23 mouse cellular contexts compared by ENCODE assay signal in the genomic region with DNA sequence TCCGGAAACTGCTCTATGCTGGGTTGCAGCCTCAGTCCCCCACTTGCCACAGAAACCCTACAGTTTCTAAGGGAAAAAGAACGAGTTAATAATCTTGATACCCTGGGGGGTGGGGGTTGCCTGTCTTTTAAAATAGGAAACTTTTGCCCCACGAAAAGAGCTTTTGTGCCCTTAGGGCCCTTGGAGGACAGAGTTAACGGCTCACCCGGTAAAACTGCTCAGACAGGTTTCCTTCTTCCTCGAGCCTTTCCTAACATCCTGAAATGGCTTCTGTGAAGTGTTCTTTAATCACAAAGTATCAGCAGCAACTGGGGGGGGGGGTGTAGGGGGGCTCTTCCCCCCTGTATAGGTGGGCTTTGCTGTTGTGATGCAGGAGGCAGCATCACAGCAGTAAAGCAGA. TPM values are rescaled to one million over a fixed set of nuclear protein-coding genes. Genes with fewer than 3 reads are reported as not detected.
DNase-seq lines count a peak whose midpoint lies in the region; ATAC-seq and TF ChIP-seq lines count a peak whose summit lies in the region.
"Had no signal": no experiment of that assay in that cellular context is flagged by ENCODE, and none has a peak within 500 bp of the region (broad histone marks: within the 10 kb centered on the region; RNA-seq: fewer than 3 reads in every experiment).

No protein-coding gene starts in this region.

- H3K27ac ChIP-seq in kidney, embryonic 15.5 days: peak overlapping the region; percentile 81
- no peak overlapping the region for H3K27ac ChIP-seq in testis, adult 2 months (ENCODE audit: control insufficient read depth, insufficient read depth, low read depth, low read length)
- H3K27ac ChIP-seq in embryonic facial prominence, embryonic 14.5 days (replicated peaks; ENCODE audit: low read depth, low read length): no peak overlapping the region
- peak overlapping the region; percentile 49; the same call in 1 of the 2 replicates for H3K27ac ChIP-seq in stomach, embryonic 15.5 days
- H3K27ac ChIP-seq: gastrocnemius, adult 2 months; hindbrain, embryonic 15.5 days; limb, embryonic 15.5 days; neural tube, embryonic 13.5 days had no signal

- intact Hi-C loops in heart, postnatal 14 days (cut with DNase I): no loop called here
- intact Hi-C loops in left cerebral cortex, postnatal 4 days (cut with DNase I): no loop called here

- TF ChIP-seq POLR2A in testis, adult 2 months (IDR thresholded peaks at IDR 0.05; ENCODE audit: control insufficient read depth, low read depth, low read length): no peak

- no peak overlapping the region for H3K9ac ChIP-seq in kidney, embryonic 15.5 days
- H3K9ac ChIP-seq in embryonic facial prominence, embryonic 14.5 days (ENCODE audit: low read depth, low read length): no peak overlapping the region
- H3K9ac ChIP-seq in stomach, embryonic 15.5 days: no peak overlapping the region
- H3K9ac ChIP-seq: heart, embryonic 12.5 days; hindbrain, embryonic 15.5 days; limb, embryonic 15.5 days; liver, postnatal 0 days; neural tube, embryonic 13.5 days had no signal

- H3K36me3 ChIP-seq in kidney, embryonic 15.5 days: peaks cover 11% of the 10 kb centered on the region
- H3K36me3 ChIP-seq in testis, adult 2 months (ENCODE audit: control insufficient read depth, insufficient read depth, low read length): no peaks in the 10 kb centered on the region
- peaks cover 9% of the 10 kb centered on the region for H3K36me3 ChIP-seq in embryonic facial prominence, embryonic 14.5 days (ENCODE audit: control insufficient read depth, insufficient read depth, low read length)
- H3K36me3 ChIP-seq in stomach, embryonic 15.5 days: 0 out of 2 replicates have a peak, but pooled peaks cover 3% of the 10 kb centered on the region

- H3K4me3 ChIP-seq in kidney, embryonic 15.5 days (replicated peaks): no peak overlapping the region
- peak overlapping the region; percentile 11 for H3K4me3 ChIP-seq in testis, adult 2 months (ENCODE audit: control insufficient read depth, low read depth, low read length)
- H3K4me3 ChIP-seq in embryonic facial prominence, embryonic 14.5 days (ENCODE audit: low read depth, low read length): no peak overlapping the region
- H3K4me3 ChIP-seq in stomach, embryonic 15.5 days (replicated peaks): no peak overlapping the region
- H3K4me3 ChIP-seq: gastrocnemius, adult 2 months; heart, embryonic 12.5 days; hindbrain, embryonic 15.5 days; limb, embryonic 15.5 days; neural tube, embryonic 13.5 days had no signal

- H3K9me3 ChIP-seq in kidney, embryonic 15.5 days (replicated peaks): no peaks in the 10 kb centered on the region
- H3K9me3 ChIP-seq in embryonic facial prominence, embryonic 14.5 days (ENCODE audit: control insufficient read depth, low read length): no peaks in the 10 kb centered on the region
- H3K9me3 ChIP-seq in stomach, embryonic 15.5 days: no peaks in the 10 kb centered on the region
- H3K9me3 ChIP-seq: heart, embryonic 12.5 days; hindbrain, embryonic 15.5 days; limb, embryonic 15.5 days; neural tube, embryonic 13.5 days had no signal

- TF ChIP-seq CTCF in testis, adult 2 months (IDR thresholded peaks at IDR 0.05; ENCODE audit: control insufficient read depth, insufficient read depth, insufficient replicate concordance, low read depth, low read length): no peak

- no peaks in the 10 kb centered on the region for H3K27me3 ChIP-seq in kidney, embryonic 15.5 days
- no peaks in the 10 kb centered on the region for H3K27me3 ChIP-seq in testis, adult 2 months (ENCODE audit: control insufficient read depth, insufficient read depth, low read length)
- H3K27me3 ChIP-seq in embryonic facial prominence, embryonic 14.5 days (replicated peaks; ENCODE audit: control insufficient read depth, insufficient read depth, low read length): no peaks in the 10 kb centered on the region
- H3K27me3 ChIP-seq in stomach, embryonic 15.5 days (replicated peaks): no peaks in the 10 kb centered on the region
- H3K27me3 ChIP-seq: heart, embryonic 12.5 days; hindbrain, embryonic 15.5 days; limb, embryonic 15.5 days; neural tube, embryonic 13.5 days had no signal

- 51% methylated on average over 6 of the region's 6 CpGs for WGBS in kidney, embryonic 15.5 days
- WGBS in embryonic facial prominence, embryonic 14.5 days: 26% methylated on average over 6 of the region's 6 CpGs
- 47% methylated on average over 6 of the region's 6 CpGs for WGBS in stomach, embryonic 15.5 days

- peaks cover 29% of the 10 kb centered on the region for H3K4me1 ChIP-seq in kidney, embryonic 15.5 days
- H3K4me1 ChIP-seq in testis, adult 2 months (ENCODE audit: control insufficient read depth, insufficient read depth, low read length): no peaks in the 10 kb centered on the region
- H3K4me1 ChIP-seq in embryonic facial prominence, embryonic 14.5 days (ENCODE audit: control insufficient read depth, insufficient read depth, low read length): no peaks in the 10 kb centered on the region
- H3K4me1 ChIP-seq in stomach, embryonic 15.5 days: no peaks in the 10 kb centered on the region
- H3K4me1 ChIP-seq: hindbrain, embryonic 15.5 days; limb, embryonic 15.5 days; neural tube, embryonic 13.5 days had no signal

- no peak for ATAC-seq in kidney, embryonic 15.5 days (replicated peaks; ENCODE audit: low FRiP score)
- peak; percentile 44 for ATAC-seq in embryonic facial prominence, embryonic 14.5 days (ENCODE audit: low read depth)
- no peak for ATAC-seq in stomach, embryonic 15.5 days (ENCODE audit: insufficient read depth, low FRiP score, low read depth)
- ATAC-seq: forebrain, embryonic 16.5 days; liver, postnatal 0 days had no signal

- no peak overlapping the region for H3K4me2 ChIP-seq in kidney, embryonic 15.5 days
- no peak overlapping the region for H3K4me2 ChIP-seq in embryonic facial prominence, embryonic 14.5 days (ENCODE audit: low read depth, low read length)
- no peak overlapping the region for H3K4me2 ChIP-seq in stomach, embryonic 15.5 days
- H3K4me2 ChIP-seq: heart, embryonic 12.5 days; hindbrain, embryonic 15.5 days; limb, embryonic 15.5 days; midbrain, embryonic 11.5 days; neural tube, embryonic 13.5 days had no signal

- no peak for DNase-seq in kidney, adult 18-20 months
- no peak for DNase-seq in testis, postnatal 10 days (ENCODE audit: low spot score)
- DNase-seq in embryonic facial prominence, embryonic 14.5 days (ENCODE audit: low spot score): peak; percentile 72
- no peak for DNase-seq in heart, postnatal 14 days
- no peak for DNase-seq in left cerebral cortex, postnatal 4 days
- DNase-seq: B cell, adult 2 months; cerebellum, adult 9-11 months; gastrocnemius, adult 2 months; heart, postnatal 36 days; kidney, adult 9 months; layer of hippocampus, adult 9-11 months; liver, postnatal 0 days; right cerebral cortex, postnatal 14 days; thymus, adult 18-20 months had no signal

RNA-seq across cellular contexts. Expression of gene Wee1, which starts 21.0 kb away (rescaled TPM):
- 25.1 and 26.6 TPM in 2 replicates for polyA plus RNA-seq in kidney, embryonic 15.5 days (2015; fragmentation: Nextera tagmentation; extraction: Ambion mirVana)
- polyA plus RNA-seq in testis, adult 2 months (2012; rRNA removed): 14.3 and 15.1 TPM in 2 replicates
- 23.6 TPM in 2 replicates for polyA plus RNA-seq in embryonic facial prominence, embryonic 14.5 days (2014; fragmentation: Nextera tagmentation; extraction: Ambion mirVana)
- polyA plus RNA-seq in stomach, embryonic 15.5 days (2015; fragmentation: Nextera tagmentation; extraction: Ambion mirVana): 30.1 and 34.7 TPM in 2 replicates
- 10 to 100 TPM; 15.5 to 17.9 TPM for total RNA-seq in heart, postnatal 14 days (2021)
- 1 to 10 TPM; 4.5 to 4.8 TPM for total RNA-seq in left cerebral cortex, postnatal 4 days (2021)

RNA-seq across cellular contexts. Expression of gene Zfp143, which starts 39.8 kb away (rescaled TPM):
- 19.0 and 21.0 TPM in 2 replicates for polyA plus RNA-seq in kidney, embryonic 15.5 days (2015; fragmentation: Nextera tagmentation; extraction: Ambion mirVana)
- polyA plus RNA-seq in testis, adult 2 months (2012; rRNA removed): 10.8 and 12.7 TPM in 2 replicates
- polyA plus RNA-seq in embryonic facial prominence, embryonic 14.5 days (2014; fragmentation: Nextera tagmentation; extraction: Ambion mirVana): 15.7 and 16.3 TPM in 2 replicates
- 15.8 and 16.2 TPM in 2 replicates for polyA plus RNA-seq in stomach, embryonic 15.5 days (2015; fragmentation: Nextera tagmentation; extraction: Ambion mirVana)
- total RNA-seq in heart, postnatal 14 days (2021): 10 to 100 TPM in 1 of 2 experiments, 1 to 10 TPM in 1; 9.7 to 10.9 TPM
- 1 to 10 TPM; 9.7 to 9.9 TPM for total RNA-seq in left cerebral cortex, postnatal 4 days (2021)

Comparison
In these comparisons a context has a peak if more than half of its experiments do, and no peak if none do; other contexts are left out.
1. H3K27ac ChIP-seq: peak in kidney, embryonic 15.5 days (single experiment) and stomach, embryonic 15.5 days (single experiment); none in testis, adult 2 months (single experiment) and embryonic facial prominence, embryonic 14.5 days (single experiment).